Mouse (Mus musculus): ENCODE results near the gene Rab11fip5. TPM values are rescaled to one million over a fixed set of nuclear protein-coding genes. Genes with fewer than 3 reads are reported as not detected.

Gene Rab11fip5
- polyA plus RNA-seq, 1 experiment from 2014 or later = 21.1 TPM

GRCm38 (mm10) chr6:85333732-85334131 lies 40.7 kb downstream of the Rab11fip5 start:
- H3K27me3 ChIP-seq (ENCODE audit: control insufficient read depth, insufficient read depth, low read depth, low read length) = no peaks in the 10 kb centered on the region
- peak overlapping the region; percentile 67 for H3K4me3 ChIP-seq (ENCODE audit: low read depth, low read length)
- ATAC-seq = peak; percentile 10
- WGBS = 2% methylated on average over 13 of the region's 13 CpGs
- peaks cover 8% of the 10 kb centered on the region for H3K36me3 ChIP-seq (ENCODE audit: control insufficient read depth, insufficient read depth, low read length)
- peak overlapping the region; percentile 94 for H3K27ac ChIP-seq (ENCODE audit: low read length)
- peaks cover 4% of the 10 kb centered on the region; the same call in 1 of the 2 replicates for H3K4me1 ChIP-seq (ENCODE audit: control insufficient read depth, insufficient read depth, low read length)
- peak overlapping the region; percentile 98 for H3K4me2 ChIP-seq (ENCODE audit: low read length)
- H3K9me3 ChIP-seq (replicated peaks; ENCODE audit: control insufficient read depth, low read length, poor library complexity, severe bottlenecking) = no peaks in the 10 kb centered on the region
- peak overlapping the region; percentile 82 for H3K9ac ChIP-seq (ENCODE audit: low read depth, low read length)

DNA sequence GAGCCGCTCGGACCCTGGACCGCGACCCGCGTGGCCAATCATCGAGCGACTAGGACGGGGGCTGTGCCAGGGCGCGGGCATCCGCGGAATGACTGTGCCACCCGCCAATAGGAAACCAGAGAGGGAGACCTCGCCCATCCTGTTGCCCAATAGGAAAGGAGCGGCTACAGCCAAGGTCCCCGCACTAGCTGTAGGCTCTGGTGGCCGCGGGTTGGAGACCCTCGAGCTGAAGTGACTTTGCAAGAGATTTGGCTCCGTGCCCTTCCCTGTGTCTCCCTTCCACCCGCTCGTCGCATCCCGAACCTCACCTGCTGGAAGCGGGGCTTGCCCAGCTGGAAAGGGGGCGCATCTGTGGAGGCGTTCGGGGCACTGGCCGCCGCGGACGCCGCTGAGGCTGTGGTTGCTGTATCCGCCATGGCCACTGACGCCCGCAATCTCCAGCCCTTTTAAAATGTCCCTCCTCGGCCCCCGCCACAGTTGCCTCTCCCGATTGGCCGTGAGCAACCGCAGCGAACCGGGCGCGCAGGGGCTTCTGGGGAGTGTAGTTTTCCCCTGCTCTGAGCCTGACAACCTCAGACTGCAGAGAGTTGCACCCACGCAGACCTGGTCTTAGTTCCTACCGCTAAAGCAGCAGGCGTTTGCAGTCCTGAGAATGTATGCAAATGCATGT lies 41.3 kb downstream of the Rab11fip5 start, which contains the start of gene Sfxn5:
TSS of gene Sfxn5 (minus strand) at position 423 of the 670 bp plus-strand sequence.
- H3K9ac ChIP-seq (ENCODE audit: low read depth, low read length) = peak within 1 kb of the TSS; percentile 82
- H3K9me3 ChIP-seq (replicated peaks; ENCODE audit: control insufficient read depth, low read length, poor library complexity, severe bottlenecking) = no peaks in the 10 kb centered on the region
- H3K4me3 ChIP-seq (ENCODE audit: low read depth, low read length) = peak within 1 kb of the TSS; percentile 67
- ATAC-seq = peak; percentile 98
- H3K27me3 ChIP-seq (ENCODE audit: control insufficient read depth, insufficient read depth, low read depth, low read length) = no peaks in the 10 kb centered on the region
- peaks cover 8% of the 10 kb centered on the region for H3K36me3 ChIP-seq (ENCODE audit: control insufficient read depth, insufficient read depth, low read length)
- H3K4me1 ChIP-seq (ENCODE audit: control insufficient read depth, insufficient read depth, low read length) = peaks cover 4% of the 10 kb centered on the region; the same call in 1 of the 2 replicates
- H3K27ac ChIP-seq (ENCODE audit: low read length) = peak within 1 kb of the TSS; percentile 94
- WGBS = 0% methylated on average over 49 of the region's 49 CpGs
- H3K4me2 ChIP-seq (ENCODE audit: low read length) = peak within 1 kb of the TSS; percentile 98

- ATAC-seq = peak; percentile 26
- peak overlapping the region; percentile 98 for H3K4me2 ChIP-seq (ENCODE audit: low read length)
- H3K9me3 ChIP-seq (replicated peaks; ENCODE audit: control insufficient read depth, low read length, poor library complexity, severe bottlenecking) = no peaks in the 10 kb centered on the region
- H3K27me3 ChIP-seq (ENCODE audit: control insufficient read depth, insufficient read depth, low read depth, low read length) = no peaks in the 10 kb centered on the region
- H3K27ac ChIP-seq (ENCODE audit: low read length) = peak overlapping the region; percentile 94
- peak overlapping the region; percentile 67 for H3K4me3 ChIP-seq (ENCODE audit: low read depth, low read length)
- H3K9ac ChIP-seq (ENCODE audit: low read depth, low read length) = peak overlapping the region; percentile 82
- under 1% methylated on average over 41 of the region's 41 CpGs for WGBS
- peaks cover 4% of the 10 kb centered on the region; the same call in 1 of the 2 replicates for H3K4me1 ChIP-seq (ENCODE audit: control insufficient read depth, insufficient read depth, low read length)
- peaks cover 8% of the 10 kb centered on the region for H3K36me3 ChIP-seq (ENCODE audit: control insufficient read depth, insufficient read depth, low read length)
Observed at GRCm38 (mm10) chr6:85332351-85332999, 42.0 kb downstream of the Rab11fip5 start.

- Histone ChIP-seq H3K36me3 (ENCODE audit: control insufficient read depth, insufficient read depth, low read length) (peaks cover 2% of the 10 kb centered on the region), H3K4me3 (ENCODE audit: low read depth, low read length) (peak overlapping the region; percentile 67), H3K4me2 (ENCODE audit: low read length) (peak overlapping the region; percentile 98), H3K27me3 (ENCODE audit: control insufficient read depth, insufficient read depth, low read depth, low read length) (no peaks in the 10 kb centered on the region), H3K9me3 (replicated peaks; ENCODE audit: control insufficient read depth, low read length, poor library complexity, severe bottlenecking) (no peaks in the 10 kb centered on the region), H3K9ac (ENCODE audit: low read depth, low read length) (peak overlapping the region; percentile 23; the same call in 1 of the 2 replicates), H3K27ac (ENCODE audit: low read length) (no peak overlapping the region), H3K4me1 (ENCODE audit: control insufficient read depth, insufficient read depth, low read length) (peaks cover 4% of the 10 kb centered on the region; the same call in 1 of the 2 replicates)
- 14% methylated on average over 8 of the region's 8 CpGs for WGBS
- no peak for ATAC-seq
Observed at GRCm38 (mm10) chr6:85331736-85332135, 42.7 kb downstream of the Rab11fip5 start.

DNA sequence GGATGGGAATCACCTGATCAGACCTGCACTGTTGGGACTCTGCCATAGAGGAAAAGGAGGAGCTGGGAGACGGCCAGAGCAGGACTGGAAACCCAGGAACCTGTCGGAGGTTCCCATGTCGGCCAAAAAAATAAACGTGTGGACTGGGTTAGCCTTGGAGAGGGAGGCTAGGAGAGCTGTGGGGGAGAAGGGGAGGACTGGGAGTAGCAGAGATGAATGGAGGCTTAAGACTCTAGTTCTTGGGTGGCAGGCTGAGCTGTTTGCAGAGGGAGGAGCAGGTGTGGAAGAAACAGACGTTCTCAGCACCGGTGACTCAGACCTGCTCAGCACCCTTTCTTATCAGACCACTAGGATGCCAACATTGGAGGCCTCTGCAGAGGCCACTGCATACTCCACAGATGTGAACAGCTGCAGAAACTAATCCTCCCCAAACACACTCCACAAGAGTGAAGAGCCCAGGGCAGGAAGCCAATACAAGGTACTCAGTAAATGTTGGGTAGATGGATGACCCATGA lies 43.2 kb downstream of the Rab11fip5 start:
- no peak overlapping the region for H3K9ac ChIP-seq (ENCODE audit: low read depth, low read length)
- WGBS = 49% methylated on average over 6 of the region's 6 CpGs
- 0 out of 2 replicates have a peak overlapping the region, but pooled peaks have one; percentile 8 for H3K4me3 ChIP-seq (ENCODE audit: low read depth, low read length)
- no peak for ATAC-seq
- H3K27me3 ChIP-seq (ENCODE audit: control insufficient read depth, insufficient read depth, low read depth, low read length) = no peaks in the 10 kb centered on the region
- peaks cover 4% of the 10 kb centered on the region; the same call in 1 of the 2 replicates for H3K4me1 ChIP-seq (ENCODE audit: control insufficient read depth, insufficient read depth, low read length)
- H3K36me3 ChIP-seq (ENCODE audit: control insufficient read depth, insufficient read depth, low read length) = no peaks in the 10 kb centered on the region
- H3K4me2 ChIP-seq (ENCODE audit: low read length) = peak overlapping the region; percentile 9; the same call in 1 of the 2 replicates
- H3K27ac ChIP-seq (ENCODE audit: low read length) = no peak overlapping the region
- no peaks in the 10 kb centered on the region for H3K9me3 ChIP-seq (replicated peaks; ENCODE audit: control insufficient read depth, low read length, poor library complexity, severe bottlenecking)

DNA sequence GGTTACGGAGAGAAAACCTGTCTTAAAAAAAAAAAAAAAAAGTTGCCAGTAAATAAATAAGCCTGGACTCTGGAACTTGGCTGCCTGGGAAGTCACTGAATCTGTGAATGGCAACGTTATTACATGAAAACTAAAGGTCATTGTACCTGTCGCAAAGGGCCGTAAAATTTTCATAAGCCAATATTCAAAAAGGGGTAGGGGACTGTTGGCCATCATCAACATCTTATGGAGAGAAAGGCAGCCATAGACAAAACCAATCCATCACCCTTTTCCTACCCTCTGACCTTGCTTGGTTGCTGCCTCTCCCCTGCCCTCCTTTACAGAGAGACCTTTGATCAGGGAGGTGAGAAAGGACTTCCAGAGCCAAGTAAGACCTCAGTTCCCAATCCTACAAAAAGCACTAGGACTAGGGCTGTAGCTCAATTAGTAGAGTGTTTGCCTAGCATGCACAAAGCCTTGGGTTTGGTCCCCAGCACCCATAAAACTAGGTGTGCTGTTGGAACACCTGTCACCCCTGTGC lies 44.7 kb downstream of the Rab11fip5 start:
- Histone ChIP-seq H3K4me2 (ENCODE audit: low read length) (no peak overlapping the region), H3K36me3 (ENCODE audit: control insufficient read depth, insufficient read depth, low read length) (no peaks in the 10 kb centered on the region), H3K9me3 (replicated peaks; ENCODE audit: control insufficient read depth, low read length, poor library complexity, severe bottlenecking) (no peaks in the 10 kb centered on the region), H3K27me3 (ENCODE audit: control insufficient read depth, insufficient read depth, low read depth, low read length) (no peaks in the 10 kb centered on the region), H3K27ac (ENCODE audit: low read length) (no peak overlapping the region), H3K9ac (ENCODE audit: low read depth, low read length) (no peak overlapping the region), H3K4me1 (ENCODE audit: control insufficient read depth, insufficient read depth, low read length) (peaks cover 4% of the 10 kb centered on the region; the same call in 1 of the 2 replicates), H3K4me3 (ENCODE audit: low read depth, low read length) (no peak overlapping the region)
- 96% methylated on average over 4 of the region's 4 CpGs for WGBS
- no peak for ATAC-seq

DNA sequence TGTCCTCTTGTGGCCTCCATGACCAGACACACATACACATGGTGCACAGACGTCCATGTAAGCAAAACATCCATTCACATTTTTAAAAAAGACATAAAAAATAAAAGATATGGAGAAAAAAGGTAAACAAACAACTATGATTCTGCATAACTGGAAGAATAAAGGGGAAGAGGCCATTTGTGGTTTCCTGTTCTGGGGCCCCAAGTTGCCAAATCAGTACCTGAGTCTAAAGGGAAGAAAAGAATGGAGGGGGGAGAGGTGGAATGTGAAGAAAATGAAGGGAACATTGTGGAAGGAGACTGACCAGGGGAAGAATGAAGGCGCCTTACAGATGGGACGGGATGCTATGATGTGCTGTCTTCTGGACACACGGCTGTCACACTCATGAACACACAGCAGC lies 47.9 kb downstream of the Rab11fip5 start:
- no peaks in the 10 kb centered on the region for H3K27me3 ChIP-seq (ENCODE audit: control insufficient read depth, insufficient read depth, low read depth, low read length)
- H3K27ac ChIP-seq (ENCODE audit: low read length) = no peak overlapping the region
- no peak overlapping the region for H3K9ac ChIP-seq (ENCODE audit: low read depth, low read length)
- no peaks in the 10 kb centered on the region for H3K4me1 ChIP-seq (ENCODE audit: control insufficient read depth, insufficient read depth, low read length)
- WGBS = 83% methylated on average over 4 of the region's 4 CpGs
- H3K36me3 ChIP-seq (ENCODE audit: control insufficient read depth, insufficient read depth, low read length) = no peaks in the 10 kb centered on the region
- H3K4me2 ChIP-seq (ENCODE audit: low read length) = no peak overlapping the region
- no peaks in the 10 kb centered on the region for H3K9me3 ChIP-seq (replicated peaks; ENCODE audit: control insufficient read depth, low read length, poor library complexity, severe bottlenecking)
- H3K4me3 ChIP-seq (ENCODE audit: low read depth, low read length) = no peak overlapping the region
- ATAC-seq = no peak

DNA sequence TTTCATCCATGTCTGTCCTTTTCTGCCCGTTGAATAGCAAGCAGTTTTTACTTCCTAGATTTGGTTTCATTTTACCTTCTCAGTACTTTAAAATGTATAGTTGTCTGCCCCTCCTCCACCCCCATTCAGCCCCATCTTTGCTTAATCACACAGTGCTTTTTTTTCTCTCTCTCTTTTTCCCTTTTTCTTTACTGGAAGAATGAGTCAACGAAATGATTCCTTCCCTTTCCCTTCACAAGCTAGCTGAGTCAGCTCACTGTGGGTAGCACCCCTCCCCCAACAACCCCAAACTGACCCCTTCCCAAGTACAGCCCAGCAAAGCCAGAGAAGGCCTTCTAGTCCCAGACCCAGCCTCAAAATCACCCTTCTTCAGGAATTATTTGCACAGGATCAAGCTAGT lies 49.3 kb downstream of the Rab11fip5 start:
- H3K9ac ChIP-seq (ENCODE audit: low read depth, low read length) = no peak overlapping the region
- WGBS = 59% methylated on average over 2 of the region's 2 CpGs
- H3K27ac ChIP-seq (ENCODE audit: low read length) = no peak overlapping the region
- no peak for ATAC-seq
- no peaks in the 10 kb centered on the region for H3K36me3 ChIP-seq (ENCODE audit: control insufficient read depth, insufficient read depth, low read length)
- no peak overlapping the region for H3K4me2 ChIP-seq (ENCODE audit: low read length)
- no peak overlapping the region for H3K4me3 ChIP-seq (ENCODE audit: low read depth, low read length)
- no peaks in the 10 kb centered on the region for H3K9me3 ChIP-seq (replicated peaks; ENCODE audit: control insufficient read depth, low read length, poor library complexity, severe bottlenecking)
- no peaks in the 10 kb centered on the region for H3K4me1 ChIP-seq (ENCODE audit: control insufficient read depth, insufficient read depth, low read length)
- no peaks in the 10 kb centered on the region for H3K27me3 ChIP-seq (ENCODE audit: control insufficient read depth, insufficient read depth, low read depth, low read length)

Measured in midbrain, embryonic 16.5 days (tissue).